Mouse (Mus musculus) bone marrow, adult 2 months (tissue): Measurements from ENCODE around the gene Rps27.
"Not testable (repeated sequence)": the region's sequence is repeated elsewhere in the genome, so short reads cannot be mapped to it uniquely, and the experiment has no call there.

ENCODE experiments used
- CTCF ChIP-seq: fragments of 200-500 bp; IDR thresholded peaks from 2 replicates; pipeline ENCODE4 v1.5.1; 2011; ENCODE audit warnings: low read length, control low read depth; ENCODE audit not compliant: control insufficient read depth, insufficient read depth
- POLR2A ChIP-seq: fragments of 200-500 bp; IDR thresholded peaks from 2 replicates; pipeline ENCODE4 v1.6.1; 2011; ENCODE audit warnings: low read depth, mild to moderate bottlenecking, control low read depth, low read length, borderline replicate concordance; ENCODE audit not compliant: control insufficient read depth

DNA sequence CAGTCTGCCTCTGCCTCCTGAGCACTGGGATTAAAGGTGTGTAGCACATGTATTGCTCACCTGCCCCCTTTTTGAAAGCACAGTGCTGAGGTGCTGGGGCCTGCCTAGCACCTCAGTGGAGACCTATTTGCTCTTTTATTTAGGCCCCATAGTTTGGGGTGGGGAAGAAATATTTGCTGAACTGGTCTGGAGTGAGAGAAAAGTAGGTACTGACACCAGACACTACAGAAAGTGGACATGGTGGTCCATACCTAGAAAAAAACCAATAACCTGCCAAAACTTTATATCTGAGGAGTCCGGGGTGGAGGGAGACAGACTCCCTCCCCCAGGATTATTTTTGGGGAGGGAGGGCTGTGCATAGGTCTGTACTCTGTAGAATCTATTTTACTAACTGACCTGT, 39.7 kb upstream of the Rps27 start:
- TF ChIP-seq POLR2A, CTCF: not testable (repeated sequence)
